Mouse (Mus musculus) thymus, postnatal 14 days (tissue): Measurements from ENCODE around the gene Cyb561a3.

Experiments
- DNase-seq: peaks from one replicate; pipeline ENCODE4 v3.0.0; 2021

The Cyb561a3 gene

GRCm38 (mm10) chr19:10591659-10592377 lies 14.8 kb downstream of the Cyb561a3 start:
- no peak for DNase-seq

GRCm38 (mm10) chr19:10598188-10598587 lies 21.2 kb downstream of the Cyb561a3 start:
- peak; percentile 38 for DNase-seq

GRCm38 (mm10) chr19:10599648-10600047 lies 22.7 kb downstream of the Cyb561a3 start:
- no peak for DNase-seq

GRCm38 (mm10) chr19:10602247-10602769 lies 25.3 kb downstream of the Cyb561a3 start:
- no peak for DNase-seq

GRCm38 (mm10) chr19:10602787-10603186 lies 25.8 kb downstream of the Cyb561a3 start:
- peak; percentile 93 for DNase-seq

- peak; percentile 35 for DNase-seq
Measured at GRCm38 (mm10) chr19:10603660-10604523, 26.9 kb downstream of the Cyb561a3 start.

- no peak for DNase-seq
Measured at GRCm38 (mm10) chr19:10604534-10604933, 27.6 kb downstream of the Cyb561a3 start.

DNA sequence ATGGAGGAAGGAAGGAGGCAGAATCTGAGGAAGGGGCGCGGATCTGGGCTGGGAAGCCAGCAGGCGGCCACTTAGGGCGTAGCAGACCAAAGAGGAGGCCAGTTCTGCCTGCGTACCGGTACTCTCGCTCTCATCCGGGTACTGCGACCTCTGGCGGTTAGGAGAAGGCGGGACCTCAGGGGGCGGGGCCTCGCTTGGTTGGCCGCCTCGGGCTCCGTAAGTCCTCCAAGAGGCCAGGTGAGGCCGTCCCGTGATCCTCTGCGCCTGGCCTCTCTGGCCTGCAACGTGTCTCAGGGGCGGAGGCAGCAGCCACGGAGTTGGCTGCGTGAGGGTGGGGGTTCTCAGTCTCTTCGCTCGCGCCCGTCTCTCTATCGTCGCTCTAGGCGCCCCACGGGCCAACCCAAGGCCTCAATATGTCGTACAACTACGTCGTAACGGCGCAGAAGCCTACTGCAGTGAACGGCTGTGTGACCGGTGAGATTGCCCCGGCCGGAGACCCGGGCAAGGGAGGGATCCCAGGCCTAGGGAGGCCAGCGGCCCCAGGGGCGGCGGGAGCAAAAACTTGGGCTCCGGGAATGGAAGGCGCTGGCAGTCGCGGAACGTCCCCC lies 28.4 kb downstream of the Cyb561a3 start, which contains the start of the genes Ddb1 and Tkfc:
Ddb1 (plus strand) TSS at position 35 of the 608 bp plus-strand sequence.
Tkfc (minus strand) TSS at position 362 of the 608 bp plus-strand sequence.
- DNase-seq: peak; percentile 99

DNA sequence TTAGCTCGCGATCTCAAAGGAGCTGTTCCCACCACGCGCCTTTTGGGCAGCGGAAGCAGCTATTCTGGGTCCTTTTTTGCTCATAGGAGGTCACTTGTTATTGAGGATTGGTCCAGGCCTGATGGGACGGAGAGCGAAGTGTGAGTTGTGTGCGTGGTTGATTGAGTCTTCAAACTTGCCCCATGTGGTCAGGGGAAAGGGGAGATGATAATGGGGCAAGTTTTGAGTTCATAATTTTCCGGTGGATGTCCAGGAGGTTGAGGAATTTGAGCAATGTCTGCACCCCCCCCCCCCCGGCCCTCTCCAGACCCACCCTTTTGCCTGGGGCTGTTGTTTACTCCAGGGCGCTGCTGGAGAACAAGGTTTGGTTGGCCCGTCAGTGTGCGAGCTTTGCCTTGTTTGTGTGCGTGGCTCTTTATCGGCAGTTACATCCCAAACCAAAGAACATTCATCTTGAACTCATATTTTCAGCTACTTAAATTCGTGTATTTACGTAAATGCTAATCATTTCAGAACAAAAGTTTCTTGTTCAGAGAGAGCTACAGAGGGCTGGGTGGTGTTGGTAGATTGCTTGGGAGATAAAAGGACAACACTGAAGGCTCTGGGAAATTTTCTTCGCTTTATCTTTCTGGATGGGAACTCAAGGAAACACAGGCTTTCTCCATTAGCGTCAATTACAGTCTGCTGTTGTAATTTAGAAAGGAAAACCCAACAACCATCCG lies 29.1 kb downstream of the Cyb561a3 start:
- peak; percentile 30 for DNase-seq

DNA sequence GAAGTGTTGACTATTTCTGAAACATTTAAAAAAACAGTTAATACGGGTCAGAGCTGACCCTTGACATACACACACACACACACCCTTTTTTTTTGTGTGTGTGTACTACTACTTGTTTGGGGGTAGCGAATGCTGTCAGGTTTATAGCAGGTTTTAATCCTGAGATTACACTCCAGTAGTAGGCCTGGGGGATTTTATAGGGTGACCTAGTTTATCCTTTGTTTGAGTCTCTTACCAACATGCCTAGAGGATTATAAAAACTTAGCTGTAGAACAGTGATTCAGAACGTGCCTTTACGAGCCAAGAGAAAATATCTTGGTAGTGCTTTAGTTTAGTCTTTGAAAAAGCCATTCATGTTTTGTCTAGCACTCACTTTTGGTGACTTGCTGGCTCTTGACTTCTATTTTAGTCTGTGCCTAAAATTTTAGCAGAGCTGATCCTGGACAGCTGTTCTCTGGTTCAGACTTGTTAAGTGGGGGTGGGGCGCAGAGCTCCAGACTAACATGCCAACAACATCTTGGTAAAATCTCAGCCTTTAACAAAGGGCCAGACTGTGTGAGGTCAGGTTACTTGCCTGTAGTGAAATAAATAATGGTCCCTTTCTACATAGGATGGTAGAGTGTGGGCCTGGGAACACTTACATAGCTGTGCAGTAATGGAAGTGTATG lies 31.7 kb downstream of the Cyb561a3 start:
- no peak for DNase-seq

GRCm38 (mm10) chr19:10634106-10634871 lies 57.3 kb downstream of the Cyb561a3 start, which contains the start of gene Vwce:
Gene Vwce, plus strand, starts transcription at chr19:10634213.
- peak; percentile 66 for DNase-seq

- DNase-seq: peak; percentile 43
Measured at GRCm38 (mm10) chr19:10634872-10635318, 57.9 kb downstream of the Cyb561a3 start.

GRCm38 (mm10) chr19:10637840-10638239 lies 60.9 kb downstream of the Cyb561a3 start:
- no peak for DNase-seq

DNA sequence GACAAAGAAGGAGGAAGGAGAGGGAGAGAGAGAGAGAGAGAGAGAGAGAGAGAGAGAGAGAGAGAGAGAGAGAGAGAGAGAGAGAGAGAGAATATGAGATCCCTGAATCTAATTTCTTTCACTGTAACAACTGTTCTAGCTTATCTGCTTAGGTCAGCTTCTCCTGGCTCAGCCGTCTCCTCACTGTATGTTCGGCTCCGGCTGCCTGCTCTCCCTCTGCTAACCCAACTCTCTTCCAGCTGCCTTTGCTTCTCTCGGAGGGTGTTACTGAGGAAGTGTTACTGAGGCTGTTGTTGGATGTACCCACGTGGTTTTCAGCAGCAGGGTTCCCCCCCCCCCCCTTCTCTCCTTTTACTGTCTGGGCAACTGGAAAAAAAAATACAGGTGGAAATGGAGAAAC lies 63.1 kb downstream of the Cyb561a3 start:
- DNase-seq: no peak

GRCm38 (mm10) chr19:10640589-10641378 lies 63.8 kb downstream of the Cyb561a3 start:
- DNase-seq: no peak
